Mouse (Mus musculus) C2C12 (cell line): ENCODE measurements at regions not wholly inside any gene's neighbourhood (a gene's known extent, or its start where the extent isn't known, plus 50 kb on each side); places are given as distances from the start of the nearest gene placed in this dataset.

Source experiments
- H3K27me3 ChIP-seq: one replicate; pipeline ENCODE4 v1.6.1; 2011; ENCODE audit not compliant: control insufficient read depth, insufficient read depth, insufficient read length
- H3K36me3 ChIP-seq: one replicate; pipeline ENCODE4 v1.6.1; 2011; ENCODE audit not compliant: control insufficient read depth, insufficient read depth
- H3K4me3 ChIP-seq: one replicate; pipeline ENCODE4 v1.5.1; 2011; ENCODE audit warnings: mild to moderate bottlenecking, control low read depth; ENCODE audit not compliant: poor library complexity, insufficient read depth, severe bottlenecking
- H3K79me2 ChIP-seq: one replicate; pipeline ENCODE4 v1.6.1; 2011; ENCODE audit not compliant: control insufficient read depth, insufficient read depth
- H3K79me3 ChIP-seq: one replicate; pipeline ENCODE4 v1.6.1; 2011; ENCODE audit warnings: low read depth, control low read depth
- H3ac ChIP-seq: one replicate; pipeline ENCODE3; 2011; ENCODE audit warnings: low read depth; ENCODE audit not compliant: control insufficient read depth, insufficient read length
- CEBPB ChIP-seq: IDR thresholded peaks from one replicate; pipeline ENCODE4 v1.6.1; 2011; ENCODE audit warnings: low read depth, mild to moderate bottlenecking, control low read depth, moderate library complexity
- CTCF ChIP-seq: IDR thresholded peaks from one replicate; pipeline ENCODE4 v1.5.1; 2011; ENCODE audit not compliant: control insufficient read depth, insufficient read depth, insufficient read length
- FOSL1 ChIP-seq: IDR thresholded peaks from one replicate; pipeline ENCODE4 v1.8.0; 2011; ENCODE audit warnings: mild to moderate bottlenecking, low read length; ENCODE audit not compliant: poor library complexity, insufficient read depth, severe bottlenecking
- MAX ChIP-seq: IDR thresholded peaks from one replicate; pipeline ENCODE4 v1.6.1; 2011; ENCODE audit warnings: mild to moderate bottlenecking, control low read depth
- MYOD1 ChIP-seq: IDR thresholded peaks from one replicate; pipeline ENCODE4 v1.6.1; 2011; ENCODE audit warnings: low read depth; ENCODE audit not compliant: control insufficient read depth, insufficient read length
- MYOG ChIP-seq: IDR thresholded peaks from one replicate; pipeline ENCODE4 v1.6.1; 2011; ENCODE audit not compliant: control insufficient read depth, insufficient read length; ENCODE audit errors: extremely low read depth
- USF1 ChIP-seq: IDR thresholded peaks from one replicate; pipeline ENCODE4 v1.6.1; 2011; ENCODE audit warnings: low read depth, mild to moderate bottlenecking, control low read depth, moderate library complexity

GRCm38 (mm10) chr15:52484276-52484675 is 1400.4 kb upstream of the Gm7489 start:
- H3K79me3 ChIP-seq, result no peaks in the 10 kb centered on the region
- no peak for TF ChIP-seq FOSL1
- no peak for TF ChIP-seq MYOD1
- no peak for TF ChIP-seq MAX
- TF ChIP-seq USF1, result no peak
- no peak for TF ChIP-seq CEBPB
- no peak for TF ChIP-seq CTCF
- no peak for TF ChIP-seq MYOG
- no peaks in the 10 kb centered on the region for H3K27me3 ChIP-seq
- H3K4me3 ChIP-seq, result no peak overlapping the region
- no peaks in the 10 kb centered on the region for H3K79me2 ChIP-seq
- no peaks in the 10 kb centered on the region for H3K36me3 ChIP-seq
- H3ac ChIP-seq, result no peak overlapping the region

- no peak for TF ChIP-seq USF1
- no peak for TF ChIP-seq MYOG
- TF ChIP-seq MYOD1, result no peak
- no peak for TF ChIP-seq MAX
- no peak for TF ChIP-seq CEBPB
- no peak for TF ChIP-seq CTCF
- no peak for TF ChIP-seq FOSL1
- H3ac ChIP-seq, result no peak overlapping the region
- no peaks in the 10 kb centered on the region for H3K79me2 ChIP-seq
- no peak overlapping the region for H3K4me3 ChIP-seq
- H3K36me3 ChIP-seq, result no peaks in the 10 kb centered on the region
- no peaks in the 10 kb centered on the region for H3K79me3 ChIP-seq
- no peaks in the 10 kb centered on the region for H3K27me3 ChIP-seq
Observed at GRCm38 (mm10) chr15:52505278-52505831, 1379.4 kb upstream of the Gm7489 start.

- H3K79me3 ChIP-seq, result no peaks in the 10 kb centered on the region
- H3K4me3 ChIP-seq, result no peak overlapping the region
- H3K36me3 ChIP-seq, result no peaks in the 10 kb centered on the region
- no peaks in the 10 kb centered on the region for H3K27me3 ChIP-seq
- TF ChIP-seq USF1 (no peak), FOSL1 (no peak), MYOG (no peak), MAX (no peak), CTCF (peak; percentile 27)
- no peak overlapping the region for H3ac ChIP-seq
- no peaks in the 10 kb centered on the region for H3K79me2 ChIP-seq
Observed at GRCm38 (mm10) chr15:52506930-52507329, 1377.8 kb upstream of the Gm7489 start.

GRCm38 (mm10) chr15:52508609-52509008 is 1376.1 kb upstream of the Gm7489 start:
- Histone ChIP-seq H3K79me2 (no peaks in the 10 kb centered on the region), H3K79me3 (no peaks in the 10 kb centered on the region), H3ac (no peak overlapping the region), H3K36me3 (no peaks in the 10 kb centered on the region), H3K4me3 (no peak overlapping the region), H3K27me3 (no peaks in the 10 kb centered on the region)
- no peak for TF ChIP-seq CTCF
- TF ChIP-seq MYOD1, result peak; percentile 97

- Histone ChIP-seq H3K79me3 (no peaks in the 10 kb centered on the region), H3ac (no peak overlapping the region), H3K4me3 (no peak overlapping the region), H3K79me2 (no peaks in the 10 kb centered on the region), H3K27me3 (no peaks in the 10 kb centered on the region), H3K36me3 (no peaks in the 10 kb centered on the region)
- TF ChIP-seq CTCF, result no peak
- TF ChIP-seq FOSL1, result no peak
- no peak for TF ChIP-seq MAX
- TF ChIP-seq CEBPB, result no peak
- TF ChIP-seq USF1, result no peak
- TF ChIP-seq MYOG, result no peak
- TF ChIP-seq MYOD1, result no peak
Observed at GRCm38 (mm10) chr15:52510137-52510536, 1374.6 kb upstream of the Gm7489 start.

- Histone ChIP-seq H3K79me2 (no peaks in the 10 kb centered on the region), H3ac (no peak overlapping the region), H3K4me3 (no peak overlapping the region), H3K79me3 (no peaks in the 10 kb centered on the region), H3K27me3 (no peaks in the 10 kb centered on the region), H3K36me3 (no peaks in the 10 kb centered on the region)
- TF ChIP-seq FOSL1 (no peak), USF1 (no peak), CEBPB (no peak), MYOD1 (no peak), MYOG (no peak), MAX (no peak), CTCF (no peak)
Observed at GRCm38 (mm10) chr15:52536594-52536993, 1348.1 kb upstream of the Gm7489 start.
